Mouse (Mus musculus) small intestine, adult 2 months (tissue): ENCODE data around the gene 5330417C22Rik. TPM values are rescaled to one million over a fixed set of nuclear protein-coding genes. Genes with fewer than 3 reads are reported as not detected.
"Not testable (repeated sequence)": the region's sequence is repeated elsewhere in the genome, so short reads cannot be mapped to it uniquely, and the experiment has no call there.

ENCODE experiments used
- H3K27ac ChIP-seq: fragments of 200-500 bp; 2 replicates; pipeline ENCODE4 v1.5.1; 2012; ENCODE audit warnings: low read depth, low read length, control low read depth, inconsistent platforms; ENCODE audit not compliant: insufficient read depth
- H3K27me3 ChIP-seq: fragments of 200-500 bp; 2 replicates; pipeline ENCODE4 v1.6.1; 2012; ENCODE audit warnings: mild to moderate bottlenecking, moderate library complexity, low read length, inconsistent platforms; ENCODE audit not compliant: control insufficient read depth, insufficient read depth
- H3K36me3 ChIP-seq: fragments of 200-500 bp; 2 replicates; pipeline ENCODE4 v1.6.1; 2012; ENCODE audit warnings: mild to moderate bottlenecking, low read length, control low read depth, inconsistent platforms; ENCODE audit not compliant: control insufficient read depth, insufficient read depth
- H3K4me1 ChIP-seq: fragments of 200-500 bp; 2 replicates; pipeline ENCODE4 v1.6.1; 2012; ENCODE audit warnings: low read length, inconsistent platforms, mixed read lengths; ENCODE audit not compliant: control insufficient read depth, insufficient read depth, insufficient read length
- H3K4me3 ChIP-seq: fragments of 200-500 bp; 2 replicates; pipeline ENCODE4 v1.5.1; 2012; ENCODE audit warnings: low read depth, mild to moderate bottlenecking, control low read depth, inconsistent platforms, low read length, moderate library complexity
- CTCF ChIP-seq: fragments of 200-500 bp; IDR thresholded peaks from 2 replicates; pipeline ENCODE4 v1.5.1; 2012; ENCODE audit warnings: low read depth, mild to moderate bottlenecking, control low read depth, inconsistent platforms, low read length, moderate library complexity, mixed read lengths; ENCODE audit not compliant: insufficient replicate concordance, insufficient read length; ENCODE audit errors: extremely low read depth
- POLR2A ChIP-seq: fragments of 200-500 bp; IDR thresholded peaks from 2 replicates; pipeline ENCODE4 v1.6.1; 2012; ENCODE audit warnings: low read depth, mild to moderate bottlenecking, control low read depth, inconsistent platforms, low read length, moderate library complexity
- WGBS: fragments of 180-500 bp; shearing (Covaris S2); methylation state at CpG from one replicate; pipeline ENCODE4 v1.1.7; 2018; 5-methylcytosine and 5-hydroxymethylcytosine counted together
- polyA plus RNA-seq: library from polyadenylated mRNA; depleted of rRNA; stranded (reverse); fragments of >200 nt; gene quantifications from 2 replicates; pipeline ENCODE4 v1.2.3, GENCODE M21; 2012

The 5330417C22Rik gene
- polyA plus RNA-seq, 1 experiment, result 19.4 TPM

DNA sequence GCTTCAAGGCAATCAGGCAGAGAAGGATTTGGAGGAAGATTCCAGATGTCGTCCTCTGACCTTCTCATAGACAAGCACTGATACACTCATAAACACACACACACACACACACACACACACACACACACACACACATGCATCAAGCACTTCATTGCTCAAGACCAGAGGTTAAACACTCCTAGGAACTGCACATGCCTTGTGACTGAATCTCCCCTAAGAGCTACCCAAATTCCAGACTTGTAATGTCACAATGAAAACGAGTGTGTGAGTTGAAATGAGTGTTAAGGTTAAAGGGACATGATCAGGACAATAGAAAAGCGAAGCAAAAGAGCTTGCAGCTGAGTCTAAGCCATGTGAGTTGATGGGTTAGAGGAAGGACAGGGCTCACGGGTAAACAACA is 18.1 kb downstream of the 5330417C22Rik start:
- H3K36me3 ChIP-seq, result no peaks in the 10 kb centered on the region
- H3K4me1 ChIP-seq, result no peaks in the 10 kb centered on the region
- 64% methylated on average over 4 of the region's 4 CpGs for WGBS
- no peaks in the 10 kb centered on the region for H3K27me3 ChIP-seq
- TF ChIP-seq CTCF, result no peak
- no peak overlapping the region for H3K4me3 ChIP-seq
- no peak overlapping the region for H3K27ac ChIP-seq

DNA sequence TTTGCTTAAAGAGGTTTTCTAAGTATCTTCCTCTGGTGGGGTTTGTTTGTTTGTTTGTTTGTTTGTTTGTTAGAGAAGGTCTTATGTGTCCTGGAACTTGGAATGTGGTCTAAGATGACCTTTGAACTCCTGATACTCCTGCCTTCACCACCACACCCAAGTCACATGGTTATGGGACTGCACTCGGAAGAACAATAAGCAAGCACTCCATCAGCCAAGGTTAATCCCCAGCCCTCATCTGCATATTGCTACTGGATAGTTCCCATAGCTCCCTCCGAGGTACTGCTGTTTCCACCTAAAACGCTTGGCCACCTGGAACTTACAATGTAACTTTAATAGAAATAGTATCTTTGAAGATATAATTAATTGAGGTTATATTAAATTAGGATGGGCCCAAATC is 22.9 kb downstream of the 5330417C22Rik start:
- peaks cover 12% of the 10 kb centered on the region for H3K4me1 ChIP-seq
- WGBS, result 29% methylated on average over 3 of the region's 3 CpGs
- H3K27me3 ChIP-seq, result no peaks in the 10 kb centered on the region
- TF ChIP-seq POLR2A (no peak), CTCF (no peak)
- H3K4me3 ChIP-seq, result no peak overlapping the region
- H3K27ac ChIP-seq, result no peak overlapping the region
- no peaks in the 10 kb centered on the region for H3K36me3 ChIP-seq

DNA sequence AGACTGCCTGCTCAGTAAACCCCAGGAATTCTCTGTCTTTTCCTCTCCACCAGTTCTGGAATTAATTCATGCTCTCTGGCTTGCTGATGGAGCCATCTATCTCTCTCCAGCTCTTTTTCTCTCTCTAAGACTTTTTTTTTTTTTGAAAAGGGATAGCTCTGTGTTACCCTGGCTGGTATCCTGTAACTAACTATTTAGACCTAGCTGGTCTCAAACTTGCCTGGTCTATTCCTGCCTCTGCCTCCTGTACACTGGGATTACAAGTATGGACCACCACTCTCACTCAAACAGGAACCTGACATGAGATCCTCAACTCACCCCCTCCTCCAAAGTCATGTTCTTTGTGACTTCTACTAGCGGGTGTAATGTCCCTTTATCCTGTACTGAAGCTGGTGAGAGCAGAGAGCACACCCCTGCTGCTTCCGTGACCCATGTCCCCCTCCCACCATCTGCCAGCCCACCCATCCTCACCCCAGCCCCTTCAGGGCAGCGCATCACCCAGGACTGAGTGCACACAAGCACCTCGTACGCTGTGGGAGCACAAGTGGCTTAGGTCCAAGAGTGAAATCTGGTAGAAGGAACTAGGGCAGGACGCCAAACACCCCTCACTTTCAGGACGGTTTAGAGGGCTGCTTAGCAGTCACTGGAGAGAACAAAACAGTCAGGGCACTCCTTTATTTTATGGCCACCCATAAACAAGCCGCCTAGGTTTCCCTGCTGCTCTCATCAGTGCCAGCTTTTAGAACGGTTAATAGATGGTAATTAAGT is 25.4 kb downstream of the 5330417C22Rik start:
- Histone ChIP-seq H3K4me1 (peaks cover 12% of the 10 kb centered on the region), H3K4me3 (peak overlapping the region; percentile 20; the same call in 1 of the 2 replicates), H3K27me3 (no peaks in the 10 kb centered on the region), H3K36me3 (no peaks in the 10 kb centered on the region), H3K27ac (peak overlapping the region; percentile 35)
- WGBS, result 10% methylated on average over 9 of the region's 9 CpGs
- TF ChIP-seq CTCF (no peak), POLR2A (no peak)

DNA sequence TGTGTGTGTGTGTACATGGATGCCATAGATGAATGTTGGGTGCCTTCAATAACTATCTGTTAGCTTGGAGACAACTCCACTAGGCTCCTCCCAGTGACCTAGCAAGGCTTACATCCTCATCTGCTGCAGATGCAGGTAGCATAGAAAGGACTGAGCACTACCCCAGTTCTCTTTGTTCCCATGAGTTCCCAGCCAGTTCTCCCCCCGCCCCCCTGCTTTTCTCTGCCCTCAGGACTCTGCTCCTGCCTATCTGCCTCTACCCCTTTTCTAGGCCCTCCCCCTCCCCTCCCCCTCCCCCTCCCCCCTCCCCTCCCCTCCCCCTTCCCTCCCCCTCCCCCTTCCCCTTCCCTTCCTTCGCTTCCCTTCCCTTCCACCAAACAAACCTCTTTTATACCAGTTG is 26.2 kb downstream of the 5330417C22Rik start:
- 37% methylated on average over 2 of the region's 2 CpGs for WGBS
- TF ChIP-seq CTCF (no peak), POLR2A (no peak)
- H3K27ac ChIP-seq, result 0 out of 2 replicates have a peak overlapping the region, but pooled peaks have one; percentile 14
- no peaks in the 10 kb centered on the region for H3K27me3 ChIP-seq
- peaks cover 12% of the 10 kb centered on the region for H3K4me1 ChIP-seq
- no peak overlapping the region for H3K4me3 ChIP-seq
- H3K36me3 ChIP-seq, result no peaks in the 10 kb centered on the region

DNA sequence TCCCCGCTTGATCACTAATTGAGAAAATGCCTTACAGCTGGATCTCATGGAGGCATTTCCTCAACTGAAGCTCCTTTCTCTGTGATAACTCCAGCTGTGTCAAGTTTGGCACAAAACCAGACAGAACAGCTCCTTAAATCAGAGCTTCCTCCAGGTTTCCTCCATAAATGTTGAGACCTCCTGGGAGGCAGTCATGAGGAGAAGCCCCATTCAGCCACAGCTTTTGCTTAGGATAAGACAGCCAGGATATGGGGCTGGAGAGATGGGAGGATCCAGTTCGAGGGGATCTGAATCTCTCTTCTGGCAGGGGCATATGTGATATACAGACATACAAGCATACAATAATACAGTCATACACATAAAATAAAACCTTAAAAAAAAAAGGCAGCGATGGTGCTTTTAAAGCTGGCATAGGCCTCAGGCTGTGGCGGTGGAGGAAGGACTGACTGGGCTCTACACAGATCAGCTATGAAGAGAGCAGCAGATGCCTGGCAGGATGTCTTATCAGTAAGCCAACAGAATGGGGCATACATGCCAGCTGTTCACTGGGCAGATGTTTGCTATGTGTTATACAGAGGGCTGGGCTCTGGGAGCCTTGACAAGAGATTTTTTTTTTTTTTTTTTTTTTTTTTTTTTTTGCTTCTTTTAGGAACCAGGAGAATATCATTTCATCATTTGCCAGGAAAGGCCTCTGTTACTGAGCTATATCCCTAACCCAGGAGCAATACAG is 27.4 kb downstream of the 5330417C22Rik start:
- Histone ChIP-seq H3K4me3 (no peak overlapping the region), H3K36me3 (no peaks in the 10 kb centered on the region), H3K27ac (0 out of 2 replicates have a peak overlapping the region, but pooled peaks have one; percentile 14), H3K4me1 (peaks cover 12% of the 10 kb centered on the region), H3K27me3 (no peaks in the 10 kb centered on the region)
- WGBS, result 21% methylated on average over 4 of the region's 4 CpGs
- TF ChIP-seq CTCF (no peak), POLR2A (no peak)

DNA sequence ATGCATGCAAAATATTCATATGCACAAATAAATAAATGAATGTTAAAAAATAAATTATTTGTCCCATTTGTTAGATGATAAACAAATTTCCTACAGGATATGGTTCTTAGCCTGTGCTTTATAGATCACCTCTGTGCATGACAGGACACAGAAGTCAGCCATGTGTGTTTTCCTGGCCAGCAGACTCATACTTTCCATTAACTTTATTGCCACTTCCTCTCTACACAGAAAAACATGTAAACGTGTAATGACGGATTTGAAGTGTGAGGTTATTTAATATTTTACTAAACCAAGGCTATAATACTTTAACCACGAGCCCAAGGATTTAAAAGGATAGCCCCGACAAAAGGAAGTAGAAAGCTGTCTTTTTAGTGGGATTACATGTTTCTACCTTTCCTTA is 32.4 kb downstream of the 5330417C22Rik start:
- TF ChIP-seq POLR2A (no peak), CTCF (no peak)
- WGBS, result 56% methylated on average over 4 of the region's 4 CpGs
- H3K4me1 ChIP-seq, result no peaks in the 10 kb centered on the region
- no peak overlapping the region for H3K4me3 ChIP-seq
- H3K27ac ChIP-seq, result no peak overlapping the region
- no peaks in the 10 kb centered on the region for H3K27me3 ChIP-seq
- H3K36me3 ChIP-seq, result no peaks in the 10 kb centered on the region

DNA sequence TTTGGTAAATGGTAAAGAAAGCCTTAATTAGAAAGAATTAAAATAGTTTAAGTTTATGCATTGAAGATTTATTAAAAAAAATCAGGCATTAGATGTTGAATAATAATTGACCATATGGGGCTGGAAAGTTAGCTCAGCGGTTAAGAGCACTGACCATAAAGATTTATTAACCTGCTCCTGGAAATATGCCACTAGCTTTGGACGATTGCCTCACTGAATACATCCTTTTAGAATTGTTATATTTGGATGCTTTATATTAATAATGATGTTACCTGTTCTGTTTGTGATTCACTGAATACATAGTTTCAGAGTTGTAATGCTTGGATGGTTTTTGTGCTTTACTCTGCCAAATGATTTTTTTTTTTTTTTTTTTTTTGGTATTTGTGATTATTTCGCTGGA is 34.9 kb downstream of the 5330417C22Rik start:
- H3K4me3 ChIP-seq, H3K36me3 ChIP-seq, H3K27ac ChIP-seq, H3K4me1 ChIP-seq, H3K27me3 ChIP-seq: not testable (repeated sequence)
- WGBS, result 41% methylated on average over 3 of the region's 3 CpGs
